Mouse (Mus musculus): ENCODE results near the gene Siah1a.

The Siah1a gene

GRCm38 (mm10) chr8:86706756-86707155 is 39.0 kb downstream of the Siah1a start:
- in situ Hi-C loops (cut with MboI, MseI) = loop anchor here in 1 of 2 experiments (10.0 kb wide), 1 partner anchor 1732 kb away; the partner anchor contains the start of gene Junb

- in situ Hi-C loops (cut with MboI, MseI) = loop anchor here in 1 of 2 experiments (10.0 kb wide), 1 partner anchor 1731 kb away; the partner anchor contains the start of gene Junb
Observed at GRCm38 (mm10) chr8:86705317-86705716, 40.4 kb downstream of the Siah1a start.

- in situ Hi-C loops (cut with MboI, MseI) = loop anchor here in 1 of 2 experiments (10.0 kb wide), 1 partner anchor 1728 kb away; the partner anchor contains the start of gene Junb
Observed at GRCm38 (mm10) chr8:86702453-86702852, 43.3 kb downstream of the Siah1a start.

GRCm38 (mm10) chr8:86699471-86699870 is 46.3 kb downstream of the Siah1a start:
- in situ Hi-C loops (cut with MboI, MseI) = no loop called here

GRCm38 (mm10) chr8:86698811-86699421 is 46.8 kb downstream of the Siah1a start:
- in situ Hi-C loops (cut with MboI, MseI) = no loop called here

GRCm38 (mm10) chr8:86695703-86696102 is 50.0 kb downstream of the Siah1a start:
- in situ Hi-C loops (cut with MboI, MseI) = no loop called here

GRCm38 (mm10) chr8:86694011-86694410 is 51.7 kb downstream of the Siah1a start:
- in situ Hi-C loops (cut with MboI, MseI) = loop anchor here in 1 of 2 experiments (5.0 kb wide), 1 partner anchor 37 kb away; no protein-coding TSS in a partner anchor

- in situ Hi-C loops (cut with MboI, MseI) = loop anchor here in 1 of 2 experiments (5.0 kb wide), 1 partner anchor 35 kb away; no protein-coding TSS in a partner anchor
Observed at GRCm38 (mm10) chr8:86692107-86692506, 53.6 kb downstream of the Siah1a start.

GRCm38 (mm10) chr8:86686629-86687028 is 59.1 kb downstream of the Siah1a start:
- in situ Hi-C loops (cut with MboI, MseI) = no loop called here

Measured in T-helper 17 cell (primary cell).